Mouse (Mus musculus) midbrain, embryonic 13.5 days (tissue): ENCODE measurements around the gene Icos. TPM values are rescaled to one million over a fixed set of nuclear protein-coding genes. Genes with fewer than 3 reads are reported as not detected.

ENCODE experiments used
- ATAC-seq: fragments of 200-750 bp; cut with Nextera tagmentation; 2 replicates; pipeline ENCODE4 v1.8.0; 2017; ENCODE audit warnings: mild to moderate bottlenecking, moderate TSS enrichment, moderate library complexity
- H3K27ac ChIP-seq: fragments of 300-500 bp; sonication (generic); 2 replicates; pipeline ENCODE4 v1.5.1; 2015; ENCODE audit warnings: inconsistent platforms, mild to moderate bottlenecking, moderate library complexity
- H3K27me3 ChIP-seq: fragments of 300-500 bp; sonication (generic); 2 replicates; pipeline ENCODE4 v1.6.1; 2015; ENCODE audit warnings: mild to moderate bottlenecking, inconsistent platforms
- H3K36me3 ChIP-seq: fragments of 300-500 bp; sonication (generic); 2 replicates; pipeline ENCODE4 v1.6.1; 2015; ENCODE audit warnings: mild to moderate bottlenecking, inconsistent platforms
- H3K4me1 ChIP-seq: fragments of 300-500 bp; sonication (generic); replicated peaks from 2 replicates; pipeline ENCODE4 v1.6.1; 2015; ENCODE audit warnings: inconsistent platforms
- H3K4me2 ChIP-seq: fragments of 300-500 bp; sonication (generic); replicated peaks from 2 replicates; pipeline ENCODE4 v1.6.1; 2015; ENCODE audit warnings: moderate library complexity, mild to moderate bottlenecking, inconsistent platforms
- H3K4me3 ChIP-seq: fragments of 300-500 bp; sonication (generic); replicated peaks from 2 replicates; pipeline ENCODE4 v1.5.1; 2015; ENCODE audit warnings: mild to moderate bottlenecking, inconsistent platforms
- H3K9ac ChIP-seq: fragments of 300-500 bp; sonication (generic); replicated peaks from 2 replicates; pipeline ENCODE4 v1.6.1; 2015; ENCODE audit warnings: mild to moderate bottlenecking, inconsistent platforms
- H3K9me3 ChIP-seq: fragments of 300-500 bp; sonication (generic); 2 replicates; pipeline ENCODE4 v1.6.1; 2016; ENCODE audit warnings: mild to moderate bottlenecking, inconsistent platforms
- WGBS: fragments of 180-500 bp; shearing (Covaris S2); methylation state at CpG from one replicate; pipeline ENCODE4 v1.1.7; 2015; 5-methylcytosine and 5-hydroxymethylcytosine counted together
- polyA plus RNA-seq: library from polyadenylated mRNA; unstranded; fragments of >200 nt; fragmentation: Nextera tagmentation; extraction: Ambion mirVana; gene quantifications from 2 replicates; pipeline ENCODE4 v1.2.1, GENCODE M21; 2015

Icos gene
- polyA plus RNA-seq, 1 experiment from 2014 or later: 0.09 TPM

GRCm38 (mm10) chr1:61006229-61006628, 28.5 kb downstream of the Icos start:
- H3K36me3 ChIP-seq: no peaks in the 10 kb centered on the region
- WGBS: 91% methylated on average over 2 of the region's 2 CpGs
- H3K4me1 ChIP-seq: peaks cover 7% of the 10 kb centered on the region; the same call in 1 of the 2 replicates
- no peak for ATAC-seq
- H3K27ac ChIP-seq: no peak overlapping the region
- H3K9ac ChIP-seq: no peak overlapping the region
- no peaks in the 10 kb centered on the region for H3K27me3 ChIP-seq
- no peak overlapping the region for H3K4me3 ChIP-seq
- no peak overlapping the region for H3K4me2 ChIP-seq
- H3K9me3 ChIP-seq: no peaks in the 10 kb centered on the region

GRCm38 (mm10) chr1:61007516-61007915, 29.8 kb downstream of the Icos start:
- ATAC-seq: no peak
- Histone ChIP-seq H3K9me3 (no peaks in the 10 kb centered on the region), H3K4me2 (no peak overlapping the region), H3K9ac (no peak overlapping the region), H3K36me3 (no peaks in the 10 kb centered on the region), H3K27ac (no peak overlapping the region), H3K4me3 (no peak overlapping the region), H3K27me3 (no peaks in the 10 kb centered on the region), H3K4me1 (peaks cover 7% of the 10 kb centered on the region; the same call in 1 of the 2 replicates)

- Histone ChIP-seq H3K9ac (no peak overlapping the region), H3K4me1 (no peaks in the 10 kb centered on the region), H3K4me3 (no peak overlapping the region), H3K4me2 (no peak overlapping the region), H3K9me3 (no peaks in the 10 kb centered on the region; the same call in 1 of the 2 replicates), H3K36me3 (no peaks in the 10 kb centered on the region), H3K27me3 (no peaks in the 10 kb centered on the region), H3K27ac (no peak overlapping the region)
- no peak for ATAC-seq
- 88% methylated on average over 1 of the region's 1 CpGs for WGBS
Observed at GRCm38 (mm10) chr1:61016578-61017118, 38.9 kb downstream of the Icos start.

GRCm38 (mm10) chr1:61026712-61027111, 49.0 kb downstream of the Icos start:
- ATAC-seq: no peak

GRCm38 (mm10) chr1:61027519-61027918, 49.8 kb downstream of the Icos start:
- no peak overlapping the region for H3K4me3 ChIP-seq
- 90% methylated on average over 3 of the region's 3 CpGs for WGBS
- no peaks in the 10 kb centered on the region for H3K27me3 ChIP-seq
- H3K9me3 ChIP-seq: no peaks in the 10 kb centered on the region
- H3K27ac ChIP-seq: no peak overlapping the region
- no peak overlapping the region for H3K9ac ChIP-seq
- no peaks in the 10 kb centered on the region for H3K36me3 ChIP-seq
- no peak for ATAC-seq
- no peak overlapping the region for H3K4me2 ChIP-seq
- H3K4me1 ChIP-seq: no peaks in the 10 kb centered on the region

More at GRCm38 (mm10) chr1:61026712-61027111, 49.0 kb downstream of the Icos start:
- 92% methylated on average over 5 of the region's 5 CpGs for WGBS
- Histone ChIP-seq H3K9me3 (no peaks in the 10 kb centered on the region), H3K9ac (no peak overlapping the region), H3K4me1 (no peaks in the 10 kb centered on the region), H3K4me2 (no peak overlapping the region), H3K4me3 (no peak overlapping the region), H3K36me3 (no peaks in the 10 kb centered on the region), H3K27ac (no peak overlapping the region), H3K27me3 (no peaks in the 10 kb centered on the region)

GRCm38 (mm10) chr1:61029919-61030318, 52.2 kb downstream of the Icos start:
- no peak overlapping the region for H3K4me3 ChIP-seq
- H3K4me1 ChIP-seq: no peaks in the 10 kb centered on the region
- no peaks in the 10 kb centered on the region for H3K27me3 ChIP-seq
- no peaks in the 10 kb centered on the region for H3K9me3 ChIP-seq
- H3K9ac ChIP-seq: no peak overlapping the region
- no peaks in the 10 kb centered on the region for H3K36me3 ChIP-seq
- WGBS: 46% methylated on average over 1 of the region's 1 CpGs
- no peak overlapping the region for H3K4me2 ChIP-seq
- H3K27ac ChIP-seq: no peak overlapping the region
- ATAC-seq: no peak

GRCm38 (mm10) chr1:61030532-61030931, 52.8 kb downstream of the Icos start:
- no peaks in the 10 kb centered on the region for H3K9me3 ChIP-seq
- no peaks in the 10 kb centered on the region for H3K36me3 ChIP-seq
- no peak for ATAC-seq
- H3K27ac ChIP-seq: no peak overlapping the region
- no peak overlapping the region for H3K4me3 ChIP-seq
- no peak overlapping the region for H3K4me2 ChIP-seq
- no peaks in the 10 kb centered on the region for H3K27me3 ChIP-seq
- H3K9ac ChIP-seq: no peak overlapping the region
- no peaks in the 10 kb centered on the region for H3K4me1 ChIP-seq

GRCm38 (mm10) chr1:61035270-61035669, 57.5 kb downstream of the Icos start:
- no peak overlapping the region for H3K27ac ChIP-seq
- H3K4me1 ChIP-seq: no peaks in the 10 kb centered on the region
- no peaks in the 10 kb centered on the region for H3K27me3 ChIP-seq
- 83% methylated on average over 1 of the region's 1 CpGs for WGBS
- no peak overlapping the region for H3K9ac ChIP-seq
- H3K4me3 ChIP-seq: no peak overlapping the region
- no peaks in the 10 kb centered on the region for H3K9me3 ChIP-seq
- ATAC-seq: no peak
- H3K4me2 ChIP-seq: no peak overlapping the region
- no peaks in the 10 kb centered on the region for H3K36me3 ChIP-seq

GRCm38 (mm10) chr1:61038223-61038622, 60.5 kb downstream of the Icos start:
- H3K9ac ChIP-seq: no peak overlapping the region
- H3K36me3 ChIP-seq: no peaks in the 10 kb centered on the region
- ATAC-seq: no peak
- H3K4me2 ChIP-seq: no peak overlapping the region
- no peak overlapping the region for H3K27ac ChIP-seq
- WGBS: 69% methylated on average over 4 of the region's 4 CpGs
- H3K9me3 ChIP-seq: no peaks in the 10 kb centered on the region
- H3K4me1 ChIP-seq: no peaks in the 10 kb centered on the region
- H3K27me3 ChIP-seq: no peaks in the 10 kb centered on the region
- H3K4me3 ChIP-seq: no peak overlapping the region

- H3K4me1 ChIP-seq: no peaks in the 10 kb centered on the region
- 93% methylated on average over 4 of the region's 4 CpGs for WGBS
- H3K4me3 ChIP-seq: no peak overlapping the region
- no peak overlapping the region for H3K4me2 ChIP-seq
- no peaks in the 10 kb centered on the region for H3K27me3 ChIP-seq
- H3K9me3 ChIP-seq: no peaks in the 10 kb centered on the region
- no peak overlapping the region for H3K9ac ChIP-seq
- ATAC-seq: no peak
- H3K27ac ChIP-seq: no peak overlapping the region
- H3K36me3 ChIP-seq: no peaks in the 10 kb centered on the region
Observed at GRCm38 (mm10) chr1:61039310-61039709, 61.6 kb downstream of the Icos start.

- 88% methylated on average over 4 of the region's 4 CpGs for WGBS
- H3K4me2 ChIP-seq: no peak overlapping the region
- ATAC-seq: no peak
- no peak overlapping the region for H3K4me3 ChIP-seq
- no peak overlapping the region for H3K27ac ChIP-seq
- no peaks in the 10 kb centered on the region for H3K27me3 ChIP-seq
- H3K36me3 ChIP-seq: no peaks in the 10 kb centered on the region
- H3K4me1 ChIP-seq: no peaks in the 10 kb centered on the region
- H3K9me3 ChIP-seq: no peaks in the 10 kb centered on the region
- H3K9ac ChIP-seq: no peak overlapping the region
Observed at GRCm38 (mm10) chr1:61040401-61040800, 62.7 kb downstream of the Icos start.

GRCm38 (mm10) chr1:61042842-61043241, 65.1 kb downstream of the Icos start:
- Histone ChIP-seq H3K27me3 (no peaks in the 10 kb centered on the region), H3K4me1 (no peaks in the 10 kb centered on the region), H3K9ac (no peak overlapping the region), H3K36me3 (no peaks in the 10 kb centered on the region), H3K4me2 (no peak overlapping the region), H3K9me3 (no peaks in the 10 kb centered on the region), H3K4me3 (no peak overlapping the region), H3K27ac (no peak overlapping the region)
- ATAC-seq: no peak
- 88% methylated on average over 2 of the region's 2 CpGs for WGBS

GRCm38 (mm10) chr1:61046055-61046705, 68.5 kb downstream of the Icos start:
- Histone ChIP-seq H3K4me2 (no peak overlapping the region), H3K27me3 (no peaks in the 10 kb centered on the region), H3K9me3 (no peaks in the 10 kb centered on the region), H3K36me3 (no peaks in the 10 kb centered on the region), H3K9ac (no peak overlapping the region), H3K27ac (no peak overlapping the region), H3K4me3 (no peak overlapping the region), H3K4me1 (no peaks in the 10 kb centered on the region)
- ATAC-seq: no peak
- WGBS: 88% methylated on average over 3 of the region's 3 CpGs
